Mouse (Mus musculus) neural tube, embryonic 14.5 days (tissue): ENCODE results near the gene Aff3. TPM values are rescaled to one million over a fixed set of nuclear protein-coding genes. Genes with fewer than 3 reads are reported as not detected.

Experiments used
- ATAC-seq: fragments of 200-750 bp; cut with Nextera tagmentation; 2 replicates; pipeline ENCODE4 v1.8.0; 2017; ENCODE audit warnings: low read depth, mild to moderate bottlenecking, moderate TSS enrichment, moderate library complexity
- H3K27ac ChIP-seq: fragments of 300-500 bp; sonication (generic); 2 replicates; pipeline ENCODE4 v1.5.1; 2014; ENCODE audit warnings: low read depth, mild to moderate bottlenecking, control low read depth, low read length, moderate library complexity, mixed read lengths
- H3K27me3 ChIP-seq: fragments of 300-500 bp; sonication (generic); 2 replicates; pipeline ENCODE4 v1.6.1; 2014; ENCODE audit warnings: low read length; ENCODE audit not compliant: control insufficient read depth, insufficient read depth
- H3K36me3 ChIP-seq: fragments of 300-500 bp; sonication (generic); 2 replicates; pipeline ENCODE4 v1.6.1; 2014; ENCODE audit warnings: low read length, mixed read lengths; ENCODE audit not compliant: control insufficient read depth, insufficient read depth
- H3K4me1 ChIP-seq: fragments of 300-500 bp; sonication (generic); 2 replicates; pipeline ENCODE4 v1.6.1; 2014; ENCODE audit warnings: low read length; ENCODE audit not compliant: control insufficient read depth, insufficient read depth
- H3K4me2 ChIP-seq: fragments of 300-500 bp; sonication (generic); 2 replicates; pipeline ENCODE4 v1.6.1; 2014; ENCODE audit warnings: mild to moderate bottlenecking, low read depth, low read length, control low read depth
- H3K4me3 ChIP-seq: fragments of 300-500 bp; sonication (generic); 2 replicates; pipeline ENCODE4 v1.5.1; 2014; ENCODE audit warnings: low read depth, low read length, control low read depth, mixed read lengths
- H3K9ac ChIP-seq: fragments of 300-500 bp; sonication (generic); replicated peaks from 2 replicates; pipeline ENCODE4 v1.6.1; 2014; ENCODE audit warnings: low read depth, mild to moderate bottlenecking, control low read depth, low read length, mixed read lengths
- H3K9me3 ChIP-seq: fragments of 300-500 bp; sonication (generic); 2 replicates; pipeline ENCODE4 v1.6.1; 2016; ENCODE audit warnings: low read length; ENCODE audit not compliant: control insufficient read depth
- WGBS: fragments of 180-500 bp; shearing (Covaris S2); extraction: QIAGEN DNeasy Blood & Tissue Kit; methylation state at CpG from one replicate; pipeline ENCODE4 v1.1.7; 2014; 5-methylcytosine and 5-hydroxymethylcytosine counted together
- polyA plus RNA-seq: library from polyadenylated mRNA; unstranded; fragments of >200 nt; fragmentation: Nextera tagmentation; extraction: Ambion mirVana; gene quantifications from 2 replicates; pipeline ENCODE4 v1.2.1, GENCODE M21; 2014

Aff3 gene
- polyA plus RNA-seq, 1 experiment from 2014 or later: 26.6 TPM

DNA sequence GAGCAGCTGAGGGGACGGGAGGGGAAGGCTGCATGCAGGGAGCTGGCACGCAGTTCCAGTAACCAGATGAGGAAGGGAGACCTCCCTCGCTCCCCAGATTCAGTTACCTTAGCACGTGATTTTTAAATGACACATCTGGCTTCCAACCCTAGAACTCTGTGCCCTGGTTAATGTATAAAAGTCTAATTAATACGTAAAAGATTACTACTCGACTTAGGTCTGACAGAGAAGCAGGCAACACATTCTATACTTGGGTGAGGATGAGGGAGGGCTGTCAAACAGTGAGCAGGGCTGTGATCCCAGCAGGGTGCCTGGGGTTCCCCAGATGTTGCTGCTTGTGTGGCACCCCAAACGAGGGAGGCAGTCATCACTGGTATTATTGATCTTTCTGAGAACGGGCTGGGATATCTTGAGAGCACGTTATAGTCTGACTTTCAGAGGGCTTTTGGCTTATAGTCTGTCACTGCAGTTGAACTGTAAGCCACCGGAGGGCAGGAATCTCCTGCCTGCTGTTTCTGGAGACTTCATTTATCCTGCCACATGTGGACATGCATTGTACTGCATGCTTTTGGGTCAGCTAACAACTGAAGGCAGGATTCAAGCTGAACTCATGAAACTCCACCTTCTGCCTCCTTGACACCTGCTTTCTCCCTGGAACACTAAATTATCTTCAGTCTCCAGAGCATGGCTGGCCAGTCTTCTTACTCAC is 462.1 kb downstream of the Aff3 start:
- Histone ChIP-seq H3K27me3 (no peaks in the 10 kb centered on the region), H3K4me1 (peaks cover 34% of the 10 kb centered on the region), H3K9me3 (no peaks in the 10 kb centered on the region), H3K9ac (no peak overlapping the region), H3K36me3 (no peaks in the 10 kb centered on the region; the same call in 1 of the 2 replicates), H3K4me2 (no peak overlapping the region), H3K4me3 (no peak overlapping the region), H3K27ac (no peak overlapping the region)
- no peak for ATAC-seq
- WGBS: 78% methylated on average over 10 of the region's 10 CpGs

DNA sequence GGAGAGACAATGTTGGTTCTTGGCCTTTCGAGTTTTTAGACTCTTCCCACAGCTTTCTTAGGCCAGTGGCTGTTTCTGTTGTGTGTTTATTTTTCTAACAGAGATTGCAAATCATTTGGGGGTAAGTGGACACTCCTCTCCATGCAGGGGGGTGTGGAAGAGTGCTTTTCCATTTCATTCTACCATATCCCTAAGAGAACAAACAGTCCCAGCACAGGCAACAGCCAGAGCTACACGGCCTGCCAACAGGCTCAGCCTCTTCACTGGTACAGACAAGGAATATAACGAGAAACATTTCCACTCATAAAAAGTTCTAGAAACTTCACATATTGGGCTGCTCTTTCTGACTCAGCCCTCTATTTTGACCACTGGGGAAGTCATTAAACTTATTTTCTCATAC is 463.0 kb downstream of the Aff3 start:
- no peak overlapping the region for H3K4me3 ChIP-seq
- no peak overlapping the region for H3K9ac ChIP-seq
- H3K36me3 ChIP-seq: no peaks in the 10 kb centered on the region
- H3K27me3 ChIP-seq: no peaks in the 10 kb centered on the region
- WGBS: 95% methylated on average over 3 of the region's 3 CpGs
- no peaks in the 10 kb centered on the region for H3K9me3 ChIP-seq
- ATAC-seq: no peak
- peaks cover 40% of the 10 kb centered on the region for H3K4me1 ChIP-seq
- no peak overlapping the region for H3K4me2 ChIP-seq
- H3K27ac ChIP-seq: no peak overlapping the region

DNA sequence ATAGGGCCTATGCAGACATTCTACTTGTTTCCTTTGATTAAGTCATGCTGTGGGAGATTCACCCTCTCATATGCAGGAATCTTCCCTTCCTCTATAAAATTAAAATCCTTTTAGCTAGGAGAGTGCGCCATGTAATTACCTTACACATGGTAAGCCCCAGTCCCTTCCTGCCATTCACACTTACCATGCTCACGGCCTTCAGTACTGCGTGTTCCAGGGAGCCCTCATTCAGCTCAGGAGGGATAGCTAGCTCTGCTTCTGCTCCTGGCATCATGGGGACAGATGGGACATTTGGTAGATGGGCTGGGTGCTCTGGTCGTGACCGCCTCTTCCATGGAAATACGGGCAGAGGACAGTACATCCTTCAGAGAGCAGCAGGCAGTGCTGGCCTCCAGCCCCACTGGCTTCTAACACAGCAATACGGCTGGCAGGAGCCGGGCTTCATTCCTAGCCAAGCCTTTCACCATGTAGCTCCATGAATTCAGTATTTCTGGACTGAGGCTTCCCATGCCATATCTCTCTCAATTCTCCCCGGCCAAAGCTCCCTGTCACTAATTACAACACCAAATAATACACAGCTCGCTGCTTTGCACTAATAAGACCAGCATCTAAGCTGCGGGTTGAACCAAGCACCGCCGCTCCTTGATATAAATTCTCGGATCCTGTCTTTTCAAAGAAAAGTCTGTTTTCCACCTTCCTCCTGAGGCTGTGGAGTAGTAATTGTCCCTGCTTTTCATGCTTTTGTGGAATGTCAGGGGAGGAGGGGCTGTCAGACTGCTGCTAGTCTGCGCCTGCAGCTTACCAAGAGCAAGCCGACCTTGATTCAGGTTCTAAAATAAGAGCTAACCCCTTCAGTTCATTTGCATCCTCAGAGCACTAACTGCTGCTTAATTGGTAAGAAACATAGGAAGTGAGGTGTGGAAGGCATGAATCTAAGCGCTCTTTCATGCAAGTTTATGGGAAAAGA is 464.8 kb downstream of the Aff3 start:
- no peak overlapping the region for H3K4me3 ChIP-seq
- H3K27me3 ChIP-seq: no peaks in the 10 kb centered on the region
- WGBS: 25% methylated on average over 17 of the region's 17 CpGs
- peak; percentile 38; the same call in 1 of the 2 replicates for ATAC-seq
- peaks cover 41% of the 10 kb centered on the region for H3K4me1 ChIP-seq
- H3K9me3 ChIP-seq: no peaks in the 10 kb centered on the region
- peak overlapping the region; percentile 73 for H3K27ac ChIP-seq
- H3K36me3 ChIP-seq: no peaks in the 10 kb centered on the region
- H3K9ac ChIP-seq: no peak overlapping the region
- H3K4me2 ChIP-seq: no peak overlapping the region

DNA sequence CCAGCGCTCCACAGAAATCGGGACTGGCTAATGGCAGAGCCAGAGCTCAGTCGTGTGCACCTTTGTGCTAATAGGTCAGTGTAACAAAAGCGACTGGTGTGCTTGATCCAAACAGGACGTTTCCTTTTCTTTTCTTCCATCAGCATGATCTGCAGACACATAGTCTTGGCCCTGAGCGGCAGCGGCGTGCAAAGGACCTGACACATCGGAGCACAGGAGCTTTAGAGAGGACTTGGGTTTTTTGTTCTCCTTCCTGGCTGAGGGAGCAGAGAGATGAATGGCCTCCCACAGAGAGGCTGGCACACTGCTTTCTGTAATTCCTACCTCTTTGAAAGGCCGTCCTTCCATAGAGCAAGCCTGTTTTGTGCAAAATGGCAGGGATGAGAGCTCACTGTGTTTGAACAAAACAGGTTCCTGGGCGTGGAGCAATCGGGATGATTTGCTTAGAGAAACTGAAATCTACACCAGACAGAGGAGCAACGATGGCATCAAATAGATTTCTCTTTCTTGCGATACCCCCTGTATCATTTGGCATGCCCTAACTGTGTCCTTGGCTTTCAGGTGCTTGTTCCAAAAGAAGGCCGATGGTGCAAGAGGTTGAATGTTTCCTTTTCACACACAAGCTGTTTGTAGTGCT is 466.2 kb downstream of the Aff3 start:
- 22% methylated on average over 15 of the region's 15 CpGs for WGBS
- no peaks in the 10 kb centered on the region for H3K36me3 ChIP-seq
- H3K4me3 ChIP-seq: no peak overlapping the region
- 0 out of 2 replicates have a peak overlapping the region, but pooled peaks have one; percentile 21 for H3K9ac ChIP-seq
- ATAC-seq: peak; percentile 22; the same call in 1 of the 2 replicates
- no peaks in the 10 kb centered on the region for H3K27me3 ChIP-seq
- peaks cover 41% of the 10 kb centered on the region for H3K4me1 ChIP-seq
- H3K27ac ChIP-seq: peak overlapping the region; percentile 72
- H3K4me2 ChIP-seq: peak overlapping the region; percentile 17; the same call in 1 of the 2 replicates
- no peaks in the 10 kb centered on the region for H3K9me3 ChIP-seq

DNA sequence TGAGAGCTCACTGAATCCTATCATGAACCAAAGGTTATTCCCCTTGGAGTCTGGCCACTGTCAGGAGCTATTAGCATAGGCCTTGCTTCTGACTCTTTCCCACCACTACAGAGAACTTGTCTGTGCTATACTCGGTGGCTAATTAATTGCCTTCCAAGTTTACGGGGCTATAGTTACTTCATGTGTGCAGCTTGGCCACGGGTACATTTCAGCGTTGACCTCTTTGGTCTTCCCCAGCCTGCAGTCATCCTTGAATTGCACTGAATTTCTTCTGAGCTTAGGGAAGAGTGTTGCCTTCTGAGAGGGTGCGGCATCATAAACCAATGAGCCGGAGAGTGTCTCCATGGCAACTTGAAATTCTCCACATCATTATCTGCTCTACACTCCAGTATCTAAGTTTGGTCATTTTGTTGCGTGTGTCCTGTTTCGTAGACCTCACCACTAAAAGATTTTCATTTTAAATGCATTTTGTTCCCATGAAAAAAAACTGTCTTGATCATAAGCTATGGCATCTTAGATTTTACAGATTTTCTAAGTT is 467.5 kb downstream of the Aff3 start:
- 40% methylated on average over 8 of the region's 8 CpGs for WGBS

DNA sequence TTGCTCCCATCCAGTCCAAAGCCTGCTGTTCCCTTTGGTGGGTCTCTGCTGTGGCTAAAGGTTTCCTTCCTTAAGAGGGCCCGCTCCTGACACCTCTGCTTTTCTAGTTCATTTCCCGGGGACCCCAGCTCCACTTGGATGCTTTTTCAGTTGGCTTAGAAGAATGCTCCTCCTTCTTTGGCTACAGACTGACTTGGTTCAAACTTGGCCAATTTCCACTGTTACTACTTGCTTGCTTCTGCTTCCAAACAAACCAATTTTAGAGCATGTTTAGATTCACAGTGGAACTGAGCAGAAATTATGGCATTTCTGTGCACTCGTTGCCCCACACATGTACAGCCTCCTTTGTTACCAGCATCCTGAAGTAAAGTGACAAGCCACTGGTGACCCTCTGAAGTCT is 469.0 kb downstream of the Aff3 start:
- Histone ChIP-seq H3K27me3 (no peaks in the 10 kb centered on the region), H3K4me1 (peaks cover 38% of the 10 kb centered on the region), H3K9me3 (no peaks in the 10 kb centered on the region), H3K4me3 (no peak overlapping the region), H3K4me2 (no peak overlapping the region), H3K36me3 (no peaks in the 10 kb centered on the region), H3K9ac (no peak overlapping the region), H3K27ac (no peak overlapping the region)
- no peak for ATAC-seq
- WGBS: 90% methylated on average over 3 of the region's 3 CpGs

More for the DNA sequence above, 467.5 kb downstream of the Aff3 start:
- no peak for ATAC-seq
- H3K4me1 ChIP-seq: peaks cover 41% of the 10 kb centered on the region
- peak overlapping the region; percentile 41; the same call in 1 of the 2 replicates for H3K27ac ChIP-seq
- no peaks in the 10 kb centered on the region for H3K27me3 ChIP-seq
- no peaks in the 10 kb centered on the region for H3K9me3 ChIP-seq
- H3K36me3 ChIP-seq: no peaks in the 10 kb centered on the region
- no peak overlapping the region for H3K4me3 ChIP-seq
- H3K4me2 ChIP-seq: no peak overlapping the region
- H3K9ac ChIP-seq: no peak overlapping the region

DNA sequence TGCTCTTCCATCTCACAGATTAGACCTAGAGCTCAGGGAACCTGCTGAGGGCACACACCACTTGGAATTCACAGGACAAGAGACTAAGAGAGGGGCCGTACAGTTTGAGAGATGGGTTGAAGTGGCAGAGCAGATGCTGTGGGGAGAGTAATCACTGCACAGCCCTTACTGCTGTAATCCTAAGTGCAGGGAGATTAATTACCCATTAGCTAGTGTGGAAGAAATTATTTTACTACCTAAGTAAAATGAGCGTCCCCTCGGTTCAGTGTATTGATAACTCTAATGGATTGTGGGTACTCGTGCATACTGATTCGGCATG is 478.6 kb downstream of the Aff3 start:
- H3K4me2 ChIP-seq: no peak overlapping the region
- no peak overlapping the region for H3K9ac ChIP-seq
- H3K4me1 ChIP-seq: peaks cover 6% of the 10 kb centered on the region; the same call in 1 of the 2 replicates
- peak overlapping the region; percentile 58 for H3K27ac ChIP-seq
- H3K9me3 ChIP-seq: no peaks in the 10 kb centered on the region
- ATAC-seq: peak; percentile 67
- H3K27me3 ChIP-seq: no peaks in the 10 kb centered on the region
- H3K4me3 ChIP-seq: no peak overlapping the region
- WGBS: 42% methylated on average over 5 of the region's 5 CpGs
- peaks cover 13% of the 10 kb centered on the region; the same call in 1 of the 2 replicates for H3K36me3 ChIP-seq

DNA sequence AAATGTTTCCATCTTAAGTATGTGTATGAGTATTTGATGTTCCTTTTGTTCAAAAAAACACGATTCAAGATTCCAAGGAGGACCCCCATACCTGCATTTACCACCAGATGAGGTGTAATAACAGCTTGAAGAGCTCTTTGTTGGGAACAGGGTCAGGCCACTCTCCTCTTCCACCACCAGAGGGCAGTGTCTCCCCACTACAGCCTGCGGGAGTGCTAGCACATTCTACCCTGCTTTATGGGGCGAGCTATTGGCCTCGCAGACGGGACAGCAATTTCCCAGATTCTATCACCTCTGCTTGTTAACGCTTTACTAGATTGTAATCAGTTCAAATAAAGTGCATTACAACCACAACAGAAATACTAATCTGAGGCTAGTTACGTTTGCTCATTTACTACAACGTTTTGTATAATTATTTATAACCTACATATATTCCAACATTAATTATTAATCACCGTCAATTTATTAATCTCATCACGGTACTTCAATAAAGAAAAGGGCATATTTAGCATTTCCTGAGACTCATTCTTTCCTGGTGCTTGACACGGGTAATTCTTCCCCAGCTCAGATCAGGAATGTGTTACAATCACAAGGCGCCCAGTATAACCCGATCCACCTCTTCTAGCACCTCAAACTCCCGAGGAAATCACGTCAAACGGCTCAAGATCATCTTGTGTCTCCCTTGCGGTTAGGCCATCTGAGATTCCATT is 479.1 kb downstream of the Aff3 start:
- no peak overlapping the region for H3K4me3 ChIP-seq
- 38% methylated on average over 17 of the region's 17 CpGs for WGBS
- H3K4me1 ChIP-seq: peaks cover 6% of the 10 kb centered on the region; the same call in 1 of the 2 replicates
- peaks cover 17% of the 10 kb centered on the region; the same call in 1 of the 2 replicates for H3K36me3 ChIP-seq
- H3K4me2 ChIP-seq: no peak overlapping the region
- H3K9ac ChIP-seq: no peak overlapping the region
- peak overlapping the region; percentile 58 for H3K27ac ChIP-seq
- ATAC-seq: peak; percentile 93
- H3K27me3 ChIP-seq: no peaks in the 10 kb centered on the region
- H3K9me3 ChIP-seq: no peaks in the 10 kb centered on the region
